In genomic region chr5:120163428-120163827, GRCm38 (mm10) we compare ENCODE assay signal across 22 mouse cellular contexts.
"Had no signal": no experiment of that assay in that cellular context is flagged by ENCODE, and none has a peak within 500 bp of the region (broad histone marks: within the 10 kb centered on the region; RNA-seq: fewer than 3 reads in every experiment).

No protein-coding gene starts in this region.

- H3K4me2 ChIP-seq: heart, embryonic 12.5 days; hindbrain, embryonic 12.5 days; hindbrain, embryonic 14.5 days; intestine, embryonic 15.5 days; limb, embryonic 12.5 days; liver, embryonic 13.5 days; liver, embryonic 15.5 days had no signal

- H3K9ac ChIP-seq: heart, embryonic 12.5 days; hindbrain, embryonic 12.5 days; hindbrain, embryonic 14.5 days; intestine, embryonic 15.5 days; limb, embryonic 12.5 days; liver, embryonic 13.5 days; liver, embryonic 15.5 days; liver, postnatal 0 days had no signal

- DNase-seq: gastrocnemius, postnatal 10 days; gastrocnemius, postnatal 25 days; heart, adult 18-20 months; heart, postnatal 10 days; heart, postnatal 4 days; kidney, adult 8-10 months; kidney, postnatal 25 days; liver, embryonic 13.5 days; liver, postnatal 0 days; lung, adult 2 months had no signal

- H3K4me1 ChIP-seq: hindbrain, embryonic 12.5 days had no signal

- H3K36me3 ChIP-seq: heart, embryonic 10.5 days; heart, embryonic 12.5 days; hindbrain, embryonic 10.5 days; hindbrain, embryonic 12.5 days; intestine, embryonic 15.5 days; liver, embryonic 15.5 days had no signal

- H3K27me3 ChIP-seq: heart, embryonic 12.5 days; hindbrain, embryonic 12.5 days; intestine, embryonic 15.5 days; limb, embryonic 12.5 days; liver, embryonic 13.5 days; liver, embryonic 15.5 days had no signal

- H3K4me3 ChIP-seq: heart, embryonic 10.5 days; heart, embryonic 12.5 days; hindbrain, embryonic 10.5 days; hindbrain, embryonic 12.5 days; intestine, embryonic 15.5 days; layer of hippocampus, adult 2 months; left cerebral cortex, adult 2 months; limb, embryonic 10.5 days; limb, embryonic 12.5 days; liver, embryonic 13.5 days; liver, embryonic 15.5 days had no signal

- H3K27ac ChIP-seq: heart, embryonic 10.5 days; hindbrain, embryonic 10.5 days; hindbrain, embryonic 12.5 days; hindbrain, embryonic 14.5 days; intestine, embryonic 15.5 days; left cerebral cortex, adult 2 months; limb, embryonic 10.5 days; limb, embryonic 12.5 days; liver, embryonic 13.5 days; liver, embryonic 15.5 days had no signal

- H3K9me3 ChIP-seq: heart, embryonic 10.5 days; heart, embryonic 12.5 days; hindbrain, embryonic 10.5 days; hindbrain, embryonic 12.5 days; intestine, embryonic 15.5 days; limb, embryonic 10.5 days; limb, embryonic 12.5 days; liver, embryonic 13.5 days; liver, embryonic 15.5 days had no signal

- ATAC-seq: inflammation-experienced regulatory T-cells, adult 6 months; liver, postnatal 0 days had no signal
